Mouse (Mus musculus): ENCODE measurements at regions not wholly inside any gene's neighbourhood (a gene's known extent, or its start where the extent isn't known, plus 50 kb on each side); places are given as distances from the start of the nearest gene placed in this dataset.

- no peak for DNase-seq (ENCODE audit: low spot score in 2 of 2)
Observed at GRCm38 (mm10) chr4:84032505-84032904, 507.2 kb downstream of the Ccdc171 start.

GRCm38 (mm10) chr4:84035347-84035746 is 510.0 kb downstream of the Ccdc171 start:
- no peak for DNase-seq (ENCODE audit: low spot score in 2 of 2)

- no peak for DNase-seq (ENCODE audit: low spot score in 2 of 2)
Observed at GRCm38 (mm10) chr4:84037535-84037934, 512.2 kb downstream of the Ccdc171 start.

- no peak for DNase-seq (ENCODE audit: low spot score in 2 of 2)
Observed at GRCm38 (mm10) chr4:84050243-84050642, 524.9 kb downstream of the Ccdc171 start.

- no peak for DNase-seq (ENCODE audit: low spot score in 2 of 2)
Observed at GRCm38 (mm10) chr4:84056863-84057502, 531.6 kb downstream of the Ccdc171 start.

GRCm38 (mm10) chr4:84060187-84060586 is 534.8 kb downstream of the Ccdc171 start:
- no peak for DNase-seq (ENCODE audit: low spot score in 2 of 2)

GRCm38 (mm10) chr4:84063755-84064154 is 538.4 kb downstream of the Ccdc171 start:
- no peak for DNase-seq (ENCODE audit: low spot score in 2 of 2)

GRCm38 (mm10) chr4:84064614-84065456 is 539.5 kb downstream of the Ccdc171 start:
- peak; percentile 26 to 76 for DNase-seq (ENCODE audit: low spot score in 2 of 2)

GRCm38 (mm10) chr4:84065457-84066124 is 540.2 kb downstream of the Ccdc171 start:
- DNase-seq (ENCODE audit: low spot score in 2 of 2): no peak

- DNase-seq (ENCODE audit: low spot score in 2 of 2): no peak
Observed at GRCm38 (mm10) chr4:84067931-84068575, 542.7 kb downstream of the Ccdc171 start.

GRCm38 (mm10) chr4:84068947-84069663 is 543.8 kb downstream of the Ccdc171 start:
- no peak for DNase-seq (ENCODE audit: low spot score in 2 of 2)

GRCm38 (mm10) chr4:84069681-84070080 is 544.3 kb downstream of the Ccdc171 start:
- DNase-seq (ENCODE audit: low spot score in 2 of 2): no peak

- DNase-seq (ENCODE audit: low spot score in 2 of 2): no peak
Observed at GRCm38 (mm10) chr4:84070089-84070488, 544.7 kb downstream of the Ccdc171 start.

GRCm38 (mm10) chr4:84072096-84072495 is 546.8 kb downstream of the Ccdc171 start:
- no peak for DNase-seq (ENCODE audit: low spot score in 2 of 2)

GRCm38 (mm10) chr4:84076526-84076925 is 551.2 kb downstream of the Ccdc171 start:
- no peak for DNase-seq (ENCODE audit: low spot score in 2 of 2)

- DNase-seq (ENCODE audit: low spot score in 2 of 2): no peak
Observed at GRCm38 (mm10) chr4:84079516-84079915, 554.2 kb downstream of the Ccdc171 start.

GRCm38 (mm10) chr4:84081518-84081917 is 556.2 kb downstream of the Ccdc171 start:
- no peak for DNase-seq (ENCODE audit: low spot score in 2 of 2)

GRCm38 (mm10) chr4:84088166-84088565 is 562.8 kb downstream of the Ccdc171 start:
- no peak for DNase-seq (ENCODE audit: low spot score in 2 of 2)

- DNase-seq (ENCODE audit: low spot score in 2 of 2): no peak
Observed at GRCm38 (mm10) chr4:84092509-84092908, 567.2 kb downstream of the Ccdc171 start.

- no peak for DNase-seq (ENCODE audit: low spot score in 2 of 2)
Observed at GRCm38 (mm10) chr4:84095237-84095636, 569.9 kb downstream of the Ccdc171 start.

- DNase-seq (ENCODE audit: low spot score in 2 of 2): no peak
Observed at GRCm38 (mm10) chr4:84096081-84096480, 570.7 kb downstream of the Ccdc171 start.

All from spleen, postnatal 4 days (tissue).